Mouse (Mus musculus): ENCODE data around the gene M1ap. TPM values are rescaled to one million over a fixed set of nuclear protein-coding genes. Genes with fewer than 3 reads are reported as not detected.

The M1ap gene
- total RNA-seq, 2 experiments from 2014 or later: not detected

GRCm38 (mm10) chr6:83032769-83033191, 86.1 kb downstream of the M1ap start:
- DNase-seq (ENCODE audit: low spot score in 2 of 2): no peak

GRCm38 (mm10) chr6:83033249-83034185, 86.8 kb downstream of the M1ap start, which contains the start of the genes Dok1 and Loxl3:
Gene Dok1 (minus strand): TSS chr6:83033471.
Gene Loxl3 (plus strand): TSS chr6:83034173.
- peak; percentile 64 to 69 for DNase-seq (ENCODE audit: low spot score in 2 of 2)

GRCm38 (mm10) chr6:83034463-83035055, 87.9 kb downstream of the M1ap start:
- no peak for DNase-seq (ENCODE audit: low spot score in 2 of 2)

- DNase-seq (ENCODE audit: low spot score in 2 of 2): no peak
Observed at GRCm38 (mm10) chr6:83037188-83037587, 90.5 kb downstream of the M1ap start.

- peak; percentile 89 to 90 for DNase-seq (ENCODE audit: low spot score in 2 of 2)
Observed at GRCm38 (mm10) chr6:83038496-83039012, 91.9 kb downstream of the M1ap start.

- no peak for DNase-seq (ENCODE audit: low spot score in 2 of 2)
Observed at GRCm38 (mm10) chr6:83040601-83041000, 93.9 kb downstream of the M1ap start.

- DNase-seq (ENCODE audit: low spot score in 2 of 2): no peak
Observed at GRCm38 (mm10) chr6:83043561-83043960, 96.9 kb downstream of the M1ap start.

- DNase-seq (ENCODE audit: low spot score in 2 of 2): no peak
Observed at GRCm38 (mm10) chr6:83043993-83044392, 97.3 kb downstream of the M1ap start.

- DNase-seq (ENCODE audit: low spot score in 2 of 2): no peak
Observed at GRCm38 (mm10) chr6:83044742-83045141, 98.0 kb downstream of the M1ap start.

- DNase-seq (ENCODE audit: low spot score in 2 of 2): no peak
Observed at GRCm38 (mm10) chr6:83049367-83049766, 102.7 kb downstream of the M1ap start.

- peak in 1 of 2 experiments; percentile 52 for DNase-seq (ENCODE audit: low spot score in 2 of 2)
Observed at GRCm38 (mm10) chr6:83053136-83053960, 106.6 kb downstream of the M1ap start.

- peak; percentile 94 to 96 for DNase-seq (ENCODE audit: low spot score in 2 of 2)
Observed at GRCm38 (mm10) chr6:83054074-83054851, 107.6 kb downstream of the M1ap start, which contains the start of gene Aup1. Gene Aup1 (plus strand): TSS chr6:83054521.

GRCm38 (mm10) chr6:83054871-83055431, 108.2 kb downstream of the M1ap start, which contains the start of gene Htra2:
Gene Htra2 (minus strand): TSS chr6:83055273.
- peak; percentile 55 to 66 for DNase-seq (ENCODE audit: low spot score in 2 of 2)

- DNase-seq (ENCODE audit: low spot score in 2 of 2): no peak
Observed at GRCm38 (mm10) chr6:83057790-83058189, 111.1 kb downstream of the M1ap start, which contains the start of gene Dqx1. Gene Dqx1 (plus strand): TSS chr6:83057844.

GRCm38 (mm10) chr6:83058725-83059124, 112.0 kb downstream of the M1ap start:
- no peak for DNase-seq (ENCODE audit: low spot score in 2 of 2)

- DNase-seq (ENCODE audit: low spot score in 2 of 2): no peak
Observed at GRCm38 (mm10) chr6:83065995-83066394, 119.3 kb downstream of the M1ap start.

GRCm38 (mm10) chr6:83066441-83066840, 119.7 kb downstream of the M1ap start:
- DNase-seq (ENCODE audit: low spot score in 2 of 2): no peak

GRCm38 (mm10) chr6:83068221-83068620, 121.5 kb downstream of the M1ap start:
- no peak for DNase-seq (ENCODE audit: low spot score in 2 of 2)

GRCm38 (mm10) chr6:83068706-83069487, 122.2 kb downstream of the M1ap start:
- peak in 1 of 2 experiments; percentile 12 for DNase-seq (ENCODE audit: low spot score in 2 of 2)

Measured in layer of hippocampus, postnatal 10 days (tissue).